Mouse (Mus musculus): ENCODE results near the gene Olfr548-ps1.
A peak's percentile ranks its signal among the peaks of the same experiment; 100 is the strongest.
"Not testable (repeated sequence)": the region's sequence is repeated elsewhere in the genome, so short reads cannot be mapped to it uniquely, and the experiment has no call there.

Olfr548-ps1 gene

GRCm38 (mm10) chr7:102540596-102540995, at the start of gene Olfr548-ps1:
Olfr548-ps1 (plus strand) TSS chr7:102540896.
- no peak for DNase-seq (ENCODE audit: low spot score)

DNA sequence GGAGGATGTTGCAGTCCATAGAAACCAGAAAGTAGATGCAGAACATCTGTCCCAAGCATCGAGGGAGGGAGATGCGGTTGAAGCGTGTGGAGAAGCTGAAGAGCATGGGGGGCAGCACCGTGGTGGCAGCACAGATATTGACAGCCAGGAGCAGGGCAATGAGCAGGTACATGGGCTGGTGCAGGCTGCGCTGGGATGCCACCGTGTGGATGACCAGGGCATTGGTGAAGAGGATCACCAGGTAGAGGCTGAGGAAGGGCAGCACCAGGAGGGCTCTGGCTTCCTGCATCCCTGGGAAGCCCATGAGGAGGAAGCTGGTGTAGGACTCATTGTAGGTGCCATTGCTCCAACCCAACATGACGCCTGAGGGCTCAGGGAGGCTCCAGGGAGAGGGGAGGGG, 46.3 kb upstream of the Olfr548-ps1 start:
- DNase-seq (ENCODE audit: low spot score) = not testable (repeated sequence)

DNA sequence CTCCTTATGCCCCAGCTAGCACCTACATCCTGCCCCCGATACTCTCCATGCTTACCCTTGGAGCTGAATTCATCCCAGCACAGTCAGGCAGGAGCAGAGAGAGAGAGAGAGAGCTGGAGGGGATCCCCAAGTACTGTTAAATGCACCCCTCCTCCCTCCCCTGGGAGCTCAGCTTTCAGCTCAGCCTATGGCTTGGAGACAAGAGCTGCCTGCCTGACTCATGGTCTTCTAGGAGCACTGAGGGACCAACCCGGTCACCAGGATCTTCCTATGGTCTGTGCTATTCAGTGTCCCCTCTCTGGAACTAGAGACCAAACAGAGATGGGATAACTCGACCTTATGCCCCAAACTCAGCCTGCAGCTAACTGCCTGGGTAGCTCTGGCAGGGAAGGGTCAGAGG, 41.2 kb upstream of the Olfr548-ps1 start, which contains the start of gene Olfr545:
Gene Olfr545 (minus strand): TSS at position 101 of the 400 bp plus-strand sequence.
- DNase-seq (ENCODE audit: low spot score) = no peak

- no peak for DNase-seq (ENCODE audit: low spot score)
These were observed 38.7 kb upstream of the Olfr548-ps1 start for GRCm38 (mm10) chr7:102501986-102502385.

DNA sequence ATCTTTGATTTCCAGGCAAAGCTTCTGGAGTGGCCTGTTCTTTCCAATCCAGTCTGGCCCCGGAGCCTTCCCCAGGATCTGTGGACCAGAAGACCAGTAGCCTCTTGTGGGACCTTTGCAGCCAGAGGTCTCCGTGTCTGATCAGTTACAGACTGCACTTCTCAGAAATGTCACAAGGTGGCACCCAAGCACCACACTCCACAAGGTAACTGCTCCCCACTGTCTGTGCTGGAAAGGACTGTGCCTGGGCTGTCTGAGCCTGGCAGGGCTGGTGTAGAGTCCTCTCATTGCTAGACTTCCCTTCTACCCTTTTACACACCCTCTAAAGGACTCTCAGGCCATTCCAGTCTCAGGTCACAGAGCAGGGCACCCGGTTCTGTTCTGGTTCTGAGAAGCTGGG, 33.8 kb upstream of the Olfr548-ps1 start:
- DNase-seq (ENCODE audit: low spot score) = peak; percentile 88

- DNase-seq (ENCODE audit: low spot score) = no peak
These were observed 32.6 kb upstream of the Olfr548-ps1 start for GRCm38 (mm10) chr7:102508066-102508465.

- no peak for DNase-seq (ENCODE audit: low spot score)
These were observed 32.0 kb upstream of the Olfr548-ps1 start for GRCm38 (mm10) chr7:102508666-102509065.

DNA sequence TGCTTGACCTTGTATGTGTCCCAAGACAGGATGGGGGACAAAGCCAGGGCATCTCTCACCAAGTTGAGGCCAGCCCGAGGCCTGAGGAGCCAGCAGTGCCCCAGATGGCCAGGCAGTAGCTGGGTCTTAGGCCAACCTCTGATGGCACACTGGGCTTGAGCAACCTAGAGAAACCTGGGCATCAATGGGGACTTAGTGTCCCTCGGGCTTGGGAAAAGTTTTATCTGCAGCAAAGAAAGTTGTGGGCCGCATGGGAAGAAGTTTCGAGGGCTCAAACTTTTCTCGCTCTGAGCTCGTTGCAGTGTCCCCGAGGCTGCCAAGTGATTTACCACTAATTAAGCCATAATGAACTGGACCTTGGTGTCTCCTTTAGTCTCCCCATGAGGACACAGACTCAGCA, 31.0 kb upstream of the Olfr548-ps1 start:
- DNase-seq (ENCODE audit: low spot score) = no peak

DNA sequence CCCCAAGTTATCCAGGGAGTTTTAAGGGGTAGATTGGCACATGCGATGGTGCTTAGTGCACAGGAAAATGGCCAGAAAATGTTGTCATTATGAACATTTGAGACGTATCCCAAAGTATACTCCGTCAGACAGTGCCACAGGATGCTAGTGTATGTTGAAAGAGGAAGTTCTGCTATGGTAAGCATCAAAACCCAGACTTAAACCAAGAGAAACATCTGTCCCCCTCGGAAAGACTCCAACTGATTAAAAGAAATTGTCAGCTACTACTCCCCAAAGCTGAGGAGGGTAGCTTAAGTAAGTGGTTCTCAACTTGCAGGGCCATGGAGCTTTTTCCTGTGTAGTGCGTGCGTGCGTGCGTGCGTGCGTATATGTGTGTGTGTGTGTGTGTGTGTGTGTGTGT, 28.8 kb upstream of the Olfr548-ps1 start:
- DNase-seq (ENCODE audit: low spot score) = no peak

- peak; percentile 91 for DNase-seq (ENCODE audit: low spot score)
These were observed 27.8 kb upstream of the Olfr548-ps1 start for GRCm38 (mm10) chr7:102512814-102513435.

- no peak for DNase-seq (ENCODE audit: low spot score)
These were observed 26.6 kb upstream of the Olfr548-ps1 start for GRCm38 (mm10) chr7:102514144-102514543.

GRCm38 (mm10) chr7:102516261-102517050, 24.2 kb upstream of the Olfr548-ps1 start:
- no peak for DNase-seq (ENCODE audit: low spot score)

DNA sequence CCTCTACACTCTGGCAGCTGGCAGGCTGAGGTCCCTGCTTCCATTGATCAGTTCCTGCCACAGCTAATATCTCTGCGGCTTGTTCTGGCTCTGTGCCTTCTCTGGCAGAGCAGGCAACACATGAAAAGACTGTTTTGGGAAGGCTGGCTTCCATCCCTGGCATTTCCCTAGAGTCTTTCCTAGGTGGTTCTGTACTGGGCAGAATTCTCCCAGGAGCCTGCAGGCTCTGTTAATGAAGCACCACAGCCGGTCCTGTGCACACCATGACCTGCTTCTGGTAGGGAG, 23.7 kb upstream of the Olfr548-ps1 start:
- DNase-seq (ENCODE audit: low spot score) = no peak

- DNase-seq (ENCODE audit: low spot score) = no peak
These were observed 11.6 kb upstream of the Olfr548-ps1 start for GRCm38 (mm10) chr7:102529052-102529451.

GRCm38 (mm10) chr7:102534449-102534848, 6.2 kb upstream of the Olfr548-ps1 start, which contains the start of gene Olfr547:
Olfr547 (plus strand) TSS chr7:102534749.
- DNase-seq (ENCODE audit: low spot score) = no peak

- DNase-seq (ENCODE audit: low spot score) = no peak
These were observed 555 bp downstream of the Olfr548-ps1 start for GRCm38 (mm10) chr7:102541251-102541650.

- DNase-seq (ENCODE audit: low spot score) = no peak
These were observed 8.9 kb downstream of the Olfr548-ps1 start, which contains the start of gene Olfr549 for GRCm38 (mm10) chr7:102549570-102549969. Olfr549 (plus strand) TSS chr7:102549870.

DNA sequence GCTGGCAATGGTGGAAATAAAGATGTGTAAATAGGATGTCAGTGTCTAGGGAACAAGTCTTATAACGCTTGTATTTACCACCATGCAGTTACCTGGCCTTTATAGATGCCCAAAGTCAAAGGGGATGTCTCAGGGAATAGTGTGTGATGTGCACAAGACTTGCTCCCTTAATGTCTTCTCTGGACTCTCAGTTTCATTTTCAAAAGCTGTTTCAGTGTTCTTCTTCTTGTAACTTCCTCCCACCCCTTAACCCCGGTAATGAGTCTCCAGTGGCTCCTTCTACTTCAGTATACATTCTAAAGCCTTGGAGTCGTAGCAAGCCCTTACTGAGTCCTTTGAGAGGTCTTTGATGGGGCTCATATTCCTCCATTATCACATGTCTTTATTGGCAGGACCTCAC, 12.6 kb downstream of the Olfr548-ps1 start:
- no peak for DNase-seq (ENCODE audit: low spot score)

GRCm38 (mm10) chr7:102564999-102565997, 24.6 kb downstream of the Olfr548-ps1 start, which contains the start of gene Trim21:
Trim21 (minus strand) TSS chr7:102565486.
- DNase-seq (ENCODE audit: low spot score) = peak; percentile 85

GRCm38 (mm10) chr7:102566219-102566618, 25.5 kb downstream of the Olfr548-ps1 start:
- DNase-seq (ENCODE audit: low spot score) = no peak

- no peak for DNase-seq (ENCODE audit: low spot score)
These were observed 30.4 kb downstream of the Olfr548-ps1 start, which contains the start of gene Olfr550 for GRCm38 (mm10) chr7:102571142-102571541. Olfr550 (plus strand) TSS chr7:102571442.
